Mouse (Mus musculus) lung, embryonic 16.5 days (tissue): Measurements from ENCODE around the gene Atxn2l. TPM values are rescaled to one million over a fixed set of nuclear protein-coding genes. Genes with fewer than 3 reads are reported as not detected.

ENCODE experiments used
- ATAC-seq: fragments of 200-750 bp; cut with Nextera tagmentation; 2 replicates; pipeline ENCODE4 v1.8.0; 2017; ENCODE audit warnings: low read depth, mild to moderate bottlenecking, moderate library complexity
- H3K27ac ChIP-seq: fragments of 300-500 bp; sonication (generic); 2 replicates; pipeline ENCODE4 v1.5.1; 2014; ENCODE audit warnings: mild to moderate bottlenecking, control low read depth, low read length
- H3K27me3 ChIP-seq: fragments of 300-500 bp; sonication (generic); 2 replicates; pipeline ENCODE4 v1.6.1; 2014; ENCODE audit warnings: low read depth, low read length, mixed read lengths; ENCODE audit not compliant: control insufficient read depth, insufficient read depth
- H3K36me3 ChIP-seq: fragments of 300-500 bp; sonication (generic); 2 replicates; pipeline ENCODE4 v1.6.1; 2014; ENCODE audit warnings: low read length; ENCODE audit not compliant: control insufficient read depth, insufficient read depth
- H3K4me1 ChIP-seq: fragments of 300-500 bp; sonication (generic); replicated peaks from 2 replicates; pipeline ENCODE4 v1.6.1; 2014; ENCODE audit warnings: low read length, mixed read lengths; ENCODE audit not compliant: control insufficient read depth, insufficient read depth
- H3K4me2 ChIP-seq: fragments of 300-500 bp; sonication (generic); 2 replicates; pipeline ENCODE4 v1.6.1; 2014; ENCODE audit warnings: low read depth, low read length, control low read depth
- H3K4me3 ChIP-seq: fragments of 300-500 bp; sonication (generic); 2 replicates; pipeline ENCODE4 v1.5.1; 2014; ENCODE audit warnings: mild to moderate bottlenecking, low read length, control low read depth
- H3K9ac ChIP-seq: fragments of 300-500 bp; sonication (generic); 2 replicates; pipeline ENCODE4 v1.6.1; 2014; ENCODE audit warnings: low read length, control low read depth
- H3K9me3 ChIP-seq: fragments of 300-500 bp; sonication (generic); 2 replicates; pipeline ENCODE4 v1.6.1; 2016; ENCODE audit warnings: low read length; ENCODE audit not compliant: control insufficient read depth
- whole genome bisulfite sequencing: fragments of 180-500 bp; shearing (Covaris S2); extraction: QIAGEN DNeasy Blood & Tissue Kit; methylation state at CpG from one replicate; pipeline ENCODE4 v1.1.7; 2014; 5-methylcytosine and 5-hydroxymethylcytosine counted together
- polyA plus RNA-seq: library from polyadenylated mRNA; unstranded; fragments of >200 nt; fragmentation: Nextera tagmentation; extraction: Ambion mirVana; gene quantifications from 2 replicates; pipeline ENCODE4 v1.2.1, GENCODE M21; 2015

Gene Atxn2l
- polyA plus RNA-seq, 1 experiment from 2014 or later, result 38.5 TPM

GRCm38 (mm10) chr7:126474993-126475581 is 28.1 kb downstream of the Atxn2l start, which contains the start of gene Sh2b1:
Gene Sh2b1 (minus strand): TSS chr7:126475424.
- Histone ChIP-seq H3K36me3 (peaks cover 17% of the 10 kb centered on the region), H3K9me3 (no peaks in the 10 kb centered on the region), H3K27ac (peak within 1 kb of the TSS; percentile 96), H3K9ac (peak within 1 kb of the TSS; percentile 99), H3K27me3 (no peaks in the 10 kb centered on the region), H3K4me1 (peaks cover 9% of the 10 kb centered on the region), H3K4me2 (peak within 1 kb of the TSS; percentile 90), H3K4me3 (peak within 1 kb of the TSS; percentile 88)
- WGBS, result under 1% methylated on average over 53 of the region's 53 CpGs
- peak; percentile 94 for ATAC-seq

GRCm38 (mm10) chr7:126474486-126474955 is 28.7 kb downstream of the Atxn2l start:
- peak; percentile 48 for ATAC-seq
- peak overlapping the region; percentile 90 for H3K4me2 ChIP-seq
- H3K4me3 ChIP-seq, result peak overlapping the region; percentile 88
- H3K9ac ChIP-seq, result peak overlapping the region; percentile 99
- H3K9me3 ChIP-seq, result no peaks in the 10 kb centered on the region
- no peaks in the 10 kb centered on the region for H3K27me3 ChIP-seq
- peaks cover 9% of the 10 kb centered on the region for H3K4me1 ChIP-seq
- H3K27ac ChIP-seq, result peak overlapping the region; percentile 96
- WGBS, result under 1% methylated on average over 26 of the region's 27 CpGs
- peaks cover 21% of the 10 kb centered on the region for H3K36me3 ChIP-seq

GRCm38 (mm10) chr7:126473470-126474086 is 29.7 kb downstream of the Atxn2l start:
- 84% methylated on average over 9 of the region's 9 CpGs for WGBS
- Histone ChIP-seq H3K9ac (peak overlapping the region; percentile 99), H3K9me3 (no peaks in the 10 kb centered on the region), H3K4me2 (peak overlapping the region; percentile 90), H3K36me3 (peaks cover 28% of the 10 kb centered on the region), H3K4me3 (peak overlapping the region; percentile 88), H3K27me3 (no peaks in the 10 kb centered on the region), H3K27ac (no peak overlapping the region), H3K4me1 (peaks cover 9% of the 10 kb centered on the region)
- no peak for ATAC-seq

GRCm38 (mm10) chr7:126472713-126473112 is 30.5 kb downstream of the Atxn2l start:
- H3K36me3 ChIP-seq, result peaks cover 33% of the 10 kb centered on the region
- H3K4me3 ChIP-seq, result no peak overlapping the region
- ATAC-seq, result no peak
- no peak overlapping the region for H3K27ac ChIP-seq
- peaks cover 9% of the 10 kb centered on the region for H3K4me1 ChIP-seq
- no peaks in the 10 kb centered on the region for H3K27me3 ChIP-seq
- no peak overlapping the region for H3K4me2 ChIP-seq
- no peak overlapping the region for H3K9ac ChIP-seq
- H3K9me3 ChIP-seq, result no peaks in the 10 kb centered on the region
- WGBS, result 86% methylated on average over 16 of the region's 16 CpGs

GRCm38 (mm10) chr7:126472306-126472705 is 30.9 kb downstream of the Atxn2l start:
- no peak overlapping the region for H3K27ac ChIP-seq
- ATAC-seq, result no peak
- H3K4me3 ChIP-seq, result no peak overlapping the region
- H3K9ac ChIP-seq, result no peak overlapping the region
- no peaks in the 10 kb centered on the region for H3K27me3 ChIP-seq
- peaks cover 9% of the 10 kb centered on the region for H3K4me1 ChIP-seq
- 82% methylated on average over 13 of the region's 13 CpGs for WGBS
- peaks cover 36% of the 10 kb centered on the region for H3K36me3 ChIP-seq
- H3K4me2 ChIP-seq, result no peak overlapping the region
- H3K9me3 ChIP-seq, result no peaks in the 10 kb centered on the region

- Histone ChIP-seq H3K9me3 (no peaks in the 10 kb centered on the region), H3K27me3 (no peaks in the 10 kb centered on the region), H3K4me2 (no peak overlapping the region), H3K4me3 (no peak overlapping the region), H3K4me1 (peaks cover 9% of the 10 kb centered on the region), H3K36me3 (peaks cover 38% of the 10 kb centered on the region), H3K9ac (no peak overlapping the region), H3K27ac (no peak overlapping the region)
- ATAC-seq, result no peak
- whole genome bisulfite sequencing, result 77% methylated on average over 4 of the region's 4 CpGs
Measured at GRCm38 (mm10) chr7:126471853-126472252, 31.4 kb downstream of the Atxn2l start.

- Histone ChIP-seq H3K36me3 (peaks cover 39% of the 10 kb centered on the region), H3K9ac (no peak overlapping the region), H3K4me3 (no peak overlapping the region), H3K9me3 (no peaks in the 10 kb centered on the region), H3K4me1 (peaks cover 9% of the 10 kb centered on the region), H3K27ac (no peak overlapping the region), H3K4me2 (no peak overlapping the region), H3K27me3 (no peaks in the 10 kb centered on the region)
- ATAC-seq, result no peak
- WGBS, result 87% methylated on average over 5 of the region's 5 CpGs
Measured at GRCm38 (mm10) chr7:126471361-126471760, 31.9 kb downstream of the Atxn2l start.

GRCm38 (mm10) chr7:126470077-126470476 is 33.2 kb downstream of the Atxn2l start:
- no peaks in the 10 kb centered on the region for H3K27me3 ChIP-seq
- no peak overlapping the region for H3K27ac ChIP-seq
- peaks cover 4% of the 10 kb centered on the region; the same call in 1 of the 2 replicates for H3K4me1 ChIP-seq
- H3K36me3 ChIP-seq, result peaks cover 41% of the 10 kb centered on the region
- H3K9ac ChIP-seq, result no peak overlapping the region
- WGBS, result 67% methylated on average over 6 of the region's 6 CpGs
- no peak overlapping the region for H3K4me2 ChIP-seq
- no peaks in the 10 kb centered on the region for H3K9me3 ChIP-seq
- H3K4me3 ChIP-seq, result no peak overlapping the region
- ATAC-seq, result no peak

GRCm38 (mm10) chr7:126467834-126468627 is 35.2 kb downstream of the Atxn2l start:
- no peak for ATAC-seq
- 85% methylated on average over 18 of the region's 18 CpGs for WGBS

More at GRCm38 (mm10) chr7:126467834-126468627, 35.2 kb downstream of the Atxn2l start:
- Histone ChIP-seq H3K27ac (no peak overlapping the region), H3K36me3 (peaks cover 41% of the 10 kb centered on the region), H3K9ac (no peak overlapping the region), H3K4me3 (no peak overlapping the region), H3K4me2 (no peak overlapping the region), H3K27me3 (no peaks in the 10 kb centered on the region), H3K4me1 (no peaks in the 10 kb centered on the region; the same call in 1 of the 2 replicates), H3K9me3 (no peaks in the 10 kb centered on the region)
